Mouse (Mus musculus) adrenal gland, adult 2 months (tissue): ENCODE results near the gene Itih2. TPM values are rescaled to one million over a fixed set of nuclear protein-coding genes. Genes with fewer than 3 reads are reported as not detected.

Source experiments
- DNase-seq: peaks from one replicate; pipeline ENCODE4 v3.0.0; 2021
- polyA plus RNA-seq: library from polyadenylated mRNA; depleted of rRNA; stranded (reverse); fragments of >200 nt; gene quantifications from 2 replicates; pipeline ENCODE4 v1.2.3, GENCODE M21; 2012
- total RNA-seq, 2 experiments: library from RNA; stranded (reverse); gene quantifications; 2 replicates each; pipeline ENCODE4 v1.2.3; 2021

Itih2 gene
- total and polyA plus RNA-seq, 3 experiments, result 3.9 to 10.0 (median 7.7) TPM

- DNase-seq, result no peak
Observed at GRCm38 (mm10) chr2:10118751-10119150, 12.4 kb downstream of the Itih2 start.

GRCm38 (mm10) chr2:10108535-10109189 lies 22.5 kb downstream of the Itih2 start:
- no peak for DNase-seq

- peak; percentile 33 for DNase-seq
Observed at GRCm38 (mm10) chr2:10101180-10101579, 30.0 kb downstream of the Itih2 start.

GRCm38 (mm10) chr2:10100471-10100870 lies 30.7 kb downstream of the Itih2 start:
- DNase-seq, result no peak

GRCm38 (mm10) chr2:10098598-10099215 lies 32.5 kb downstream of the Itih2 start:
- peak; percentile 32 for DNase-seq

- no peak for DNase-seq
Observed at GRCm38 (mm10) chr2:10094327-10095100, 36.7 kb downstream of the Itih2 start.

GRCm38 (mm10) chr2:10087256-10087850 lies 43.8 kb downstream of the Itih2 start:
- peak; percentile 65 for DNase-seq

GRCm38 (mm10) chr2:10082737-10083136 lies 48.5 kb downstream of the Itih2 start:
- DNase-seq, result no peak

GRCm38 (mm10) chr2:10081453-10082080 lies 49.6 kb downstream of the Itih2 start:
- no peak for DNase-seq

GRCm38 (mm10) chr2:10080310-10081010 lies 50.7 kb downstream of the Itih2 start, which contains the start of the genes Atp5c1 and Kin:
TSS of gene Atp5c1 (minus strand) at chr2:10080510.
TSS of gene Kin (plus strand) at chr2:10080593.
- peak; percentile 98 for DNase-seq

- no peak for DNase-seq
Observed at GRCm38 (mm10) chr2:10079745-10080309, 51.4 kb downstream of the Itih2 start.

GRCm38 (mm10) chr2:10076675-10077074 lies 54.5 kb downstream of the Itih2 start:
- DNase-seq, result no peak

- DNase-seq, result no peak
Observed at GRCm38 (mm10) chr2:10074470-10074869, 56.7 kb downstream of the Itih2 start.

- no peak for DNase-seq
Observed at GRCm38 (mm10) chr2:10071751-10072150, 59.4 kb downstream of the Itih2 start.

GRCm38 (mm10) chr2:10058836-10059235 lies 72.4 kb downstream of the Itih2 start:
- peak; percentile 71 for DNase-seq

- DNase-seq, result peak; percentile 37
Observed at GRCm38 (mm10) chr2:10051996-10052395, 79.2 kb downstream of the Itih2 start.

- no peak for DNase-seq
Observed at GRCm38 (mm10) chr2:10050878-10051277, 80.3 kb downstream of the Itih2 start.

GRCm38 (mm10) chr2:10049456-10049855 lies 81.7 kb downstream of the Itih2 start:
- peak; percentile 12 for DNase-seq

- peak; percentile 96 for DNase-seq
Observed at GRCm38 (mm10) chr2:10048461-10048860, 82.7 kb downstream of the Itih2 start, which contains the start of gene Taf3. TSS of gene Taf3 (minus strand) at chr2:10048596.

- DNase-seq, result peak; percentile 49
Observed at GRCm38 (mm10) chr2:10047758-10048436, 83.3 kb downstream of the Itih2 start.
